Mouse (Mus musculus) gastrocnemius, postnatal 10 days (tissue): ENCODE data around the gene Dennd2a. TPM values are rescaled to one million over a fixed set of nuclear protein-coding genes. Genes with fewer than 3 reads are reported as not detected.
A peak's percentile ranks its signal among the peaks of the same experiment; 100 is the strongest.

ENCODE experiments used
- DNase-seq: peaks from one replicate; pipeline ENCODE4 v3.0.0; 2021; ENCODE audit warnings: mixed read lengths
- total RNA-seq, 2 experiments: library from RNA; stranded (reverse); gene quantifications; 2 replicates each; pipeline ENCODE4 v1.2.3; 2021

The Dennd2a gene
- total RNA-seq, 2 experiments from 2014 or later: 15.4 to 19.9 TPM

GRCm38 (mm10) chr6:39556900-39557659 lies 587 bp downstream of the Dennd2a start:
- peak; percentile 52 for DNase-seq

- no peak for DNase-seq
Observed at GRCm38 (mm10) chr6:39555648-39555945, 2.1 kb downstream of the Dennd2a start.

- no peak for DNase-seq
Observed at GRCm38 (mm10) chr6:39554888-39555647, 2.6 kb downstream of the Dennd2a start.

- DNase-seq: no peak
Observed at GRCm38 (mm10) chr6:39551981-39552636, 5.6 kb downstream of the Dennd2a start.

- DNase-seq: no peak
Observed at GRCm38 (mm10) chr6:39548030-39548429, 9.6 kb downstream of the Dennd2a start.

GRCm38 (mm10) chr6:39545474-39545873 lies 12.2 kb downstream of the Dennd2a start:
- DNase-seq: no peak

GRCm38 (mm10) chr6:39543769-39544420 lies 13.8 kb downstream of the Dennd2a start:
- no peak for DNase-seq

- DNase-seq: peak; percentile 88
Observed at GRCm38 (mm10) chr6:39542631-39543597, 14.8 kb downstream of the Dennd2a start.

GRCm38 (mm10) chr6:39540563-39540962 lies 17.1 kb downstream of the Dennd2a start:
- no peak for DNase-seq

GRCm38 (mm10) chr6:39539679-39540155 lies 17.9 kb downstream of the Dennd2a start:
- peak; percentile 48 for DNase-seq

- no peak for DNase-seq
Observed at GRCm38 (mm10) chr6:39538227-39538626, 19.4 kb downstream of the Dennd2a start.

- no peak for DNase-seq
Observed at GRCm38 (mm10) chr6:39537276-39537675, 20.4 kb downstream of the Dennd2a start.

GRCm38 (mm10) chr6:39536621-39537020 lies 21.0 kb downstream of the Dennd2a start:
- no peak for DNase-seq

GRCm38 (mm10) chr6:39534944-39535343 lies 22.7 kb downstream of the Dennd2a start:
- DNase-seq: no peak

GRCm38 (mm10) chr6:39528671-39529535 lies 28.8 kb downstream of the Dennd2a start:
- DNase-seq: peak; percentile 77

- DNase-seq: no peak
Observed at GRCm38 (mm10) chr6:39527811-39528210, 29.9 kb downstream of the Dennd2a start.

GRCm38 (mm10) chr6:39527337-39527784 lies 30.3 kb downstream of the Dennd2a start:
- no peak for DNase-seq

- DNase-seq: no peak
Observed at GRCm38 (mm10) chr6:39526797-39527196, 30.9 kb downstream of the Dennd2a start.

- DNase-seq: no peak
Observed at GRCm38 (mm10) chr6:39523161-39523560, 34.5 kb downstream of the Dennd2a start.

- DNase-seq: no peak
Observed at GRCm38 (mm10) chr6:39522425-39522824, 35.2 kb downstream of the Dennd2a start.
